Mouse (Mus musculus): ENCODE measurements around the gene Rbms1.

Rbms1 gene

GRCm38 (mm10) chr2:60879141-60879818, 83.7 kb downstream of the Rbms1 start:
- DNase-seq (ENCODE audit: low spot score in 2 of 2), result no peak

- DNase-seq (ENCODE audit: low spot score in 2 of 2), result no peak
These were observed 85.2 kb downstream of the Rbms1 start for GRCm38 (mm10) chr2:60877543-60878386.

- DNase-seq (ENCODE audit: low spot score in 2 of 2), result no peak
These were observed 86.1 kb downstream of the Rbms1 start for GRCm38 (mm10) chr2:60876891-60877290.

GRCm38 (mm10) chr2:60872095-60872811, 90.7 kb downstream of the Rbms1 start:
- no peak for DNase-seq (ENCODE audit: low spot score in 2 of 2)

GRCm38 (mm10) chr2:60871001-60871400, 92.0 kb downstream of the Rbms1 start:
- no peak for DNase-seq (ENCODE audit: low spot score in 2 of 2)

DNA sequence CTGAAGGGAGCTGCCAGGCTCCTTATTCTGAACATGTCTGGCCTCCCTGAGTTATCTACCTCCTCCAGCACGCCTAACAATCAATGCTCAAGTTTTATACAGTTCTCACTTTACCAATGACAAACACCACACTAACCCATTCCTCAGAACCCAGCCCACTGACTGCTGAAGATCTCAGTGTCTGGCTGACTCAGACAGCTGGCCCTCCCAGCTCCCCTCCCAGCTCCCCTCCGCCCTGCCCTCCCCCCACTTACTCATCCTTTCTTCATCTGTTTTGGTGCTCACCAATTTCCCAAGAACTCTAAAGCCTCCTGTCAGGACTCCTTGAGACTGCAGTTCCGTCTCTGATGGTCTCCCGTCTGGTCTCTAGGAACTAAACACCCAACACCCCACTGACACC, 92.5 kb downstream of the Rbms1 start:
- DNase-seq (ENCODE audit: low spot score in 2 of 2), result no peak

- no peak for DNase-seq (ENCODE audit: low spot score in 2 of 2)
These were observed 93.8 kb downstream of the Rbms1 start for GRCm38 (mm10) chr2:60869001-60869743.

GRCm38 (mm10) chr2:60868060-60868662, 94.8 kb downstream of the Rbms1 start:
- DNase-seq (ENCODE audit: low spot score in 2 of 2), result no peak

- DNase-seq (ENCODE audit: low spot score in 2 of 2), result no peak
These were observed 95.7 kb downstream of the Rbms1 start for GRCm38 (mm10) chr2:60867304-60867703.

DNA sequence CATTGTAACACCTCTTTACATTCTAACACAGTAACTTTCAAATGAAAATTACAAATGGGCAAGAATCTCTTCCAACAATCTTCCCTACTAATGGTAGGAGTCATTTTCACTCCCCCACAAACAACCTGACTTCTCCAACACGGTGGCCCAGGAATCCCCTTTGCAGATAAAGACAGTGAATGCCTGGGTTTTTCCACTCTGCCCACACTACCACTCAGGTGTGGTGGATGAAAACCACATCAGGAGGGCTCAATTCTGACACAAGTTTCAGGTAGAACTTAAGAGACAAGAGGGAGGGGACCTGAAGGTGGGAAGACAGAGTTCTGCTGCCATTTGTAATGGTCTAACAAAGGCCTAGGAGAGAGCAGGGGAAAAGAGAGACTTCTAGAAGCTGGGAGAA, 97.1 kb downstream of the Rbms1 start:
- DNase-seq (ENCODE audit: low spot score in 2 of 2), result no peak

GRCm38 (mm10) chr2:60864977-60865376, 98.0 kb downstream of the Rbms1 start:
- no peak for DNase-seq (ENCODE audit: low spot score in 2 of 2)

DNA sequence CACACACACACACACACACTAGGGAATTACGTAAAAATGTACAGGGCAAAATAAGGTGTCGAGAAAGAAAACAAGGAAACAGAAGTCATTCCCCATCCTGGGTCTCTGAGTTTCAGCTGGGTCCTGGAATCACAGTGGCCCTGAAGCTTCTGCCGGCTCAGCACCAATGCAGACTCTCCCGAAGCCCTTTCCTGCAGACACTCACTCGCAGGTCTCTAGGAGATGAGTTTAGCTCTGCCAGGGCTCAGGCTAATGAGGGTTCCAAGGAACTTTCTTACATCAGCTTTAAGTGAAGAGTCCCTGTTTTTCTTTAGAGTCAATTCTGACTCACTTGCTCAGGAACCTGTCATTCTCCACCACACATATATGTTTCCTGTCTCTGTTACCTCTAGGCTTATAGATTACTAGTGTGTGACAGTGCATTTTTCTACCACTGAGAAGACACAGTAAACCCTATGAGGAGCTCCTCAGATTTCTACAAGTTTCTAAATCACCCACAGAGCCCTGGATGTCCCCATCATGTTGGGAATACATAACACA, 98.7 kb downstream of the Rbms1 start:
- no peak for DNase-seq (ENCODE audit: low spot score in 2 of 2)

DNA sequence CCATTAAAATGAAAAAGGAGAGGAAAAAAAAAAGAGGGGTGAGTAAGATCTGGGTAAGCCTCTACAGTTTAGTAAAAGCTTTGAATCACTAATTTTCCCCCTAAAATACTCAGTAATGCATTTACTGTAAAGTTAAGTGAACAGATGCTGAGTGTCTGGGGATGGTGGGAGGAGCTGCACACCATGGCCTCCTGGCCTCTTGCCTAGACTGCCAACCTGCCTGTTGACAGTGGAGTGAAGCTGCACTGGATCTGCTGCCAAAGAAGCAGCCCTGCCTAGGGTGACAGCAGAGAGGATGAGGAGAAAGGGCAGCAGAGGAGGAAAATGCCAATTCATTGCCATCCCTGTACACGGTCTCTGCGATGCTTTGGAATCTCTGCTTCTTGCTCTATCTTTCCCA, 99.2 kb downstream of the Rbms1 start:
- peak; percentile 19 to 23 for DNase-seq (ENCODE audit: low spot score in 2 of 2)

DNA sequence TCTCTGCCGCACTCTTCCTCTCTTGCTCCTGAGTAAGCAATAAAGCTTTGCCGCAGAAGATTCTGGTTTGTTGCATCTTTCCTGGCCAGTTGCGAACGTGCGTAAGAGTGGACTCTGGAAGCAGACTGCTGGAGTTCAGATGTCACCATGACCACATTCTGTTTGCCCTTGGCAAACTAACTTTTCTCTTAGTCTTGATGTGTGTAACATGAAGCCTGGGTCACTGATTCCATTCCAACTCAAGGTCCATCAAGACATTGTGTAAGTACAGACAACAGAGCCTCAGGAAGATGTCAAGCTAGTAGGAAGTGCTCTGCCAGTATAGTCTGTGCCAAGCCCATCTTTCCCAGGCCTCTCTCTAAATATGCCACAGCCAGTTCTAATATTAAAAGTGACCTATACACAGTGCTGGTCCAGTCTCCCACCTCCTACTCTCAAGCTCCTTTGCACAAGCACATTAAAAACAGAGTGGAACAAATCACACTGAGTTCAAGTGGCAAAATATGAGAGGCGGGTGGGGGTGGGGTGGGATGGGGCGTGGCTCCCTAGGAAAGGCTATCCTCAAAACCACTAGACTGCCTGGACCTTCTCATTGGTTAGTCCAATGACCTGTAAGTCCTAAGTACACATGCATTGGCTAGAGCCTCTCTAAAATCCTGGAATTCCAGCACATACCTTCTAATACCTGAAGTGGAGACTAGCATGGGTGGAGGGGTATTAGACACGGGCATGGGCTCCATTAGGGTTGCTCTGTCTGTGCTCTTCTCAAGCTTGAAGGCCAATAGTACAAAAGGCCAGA, 99.9 kb downstream of the Rbms1 start:
- DNase-seq (ENCODE audit: low spot score in 2 of 2), result no peak

GRCm38 (mm10) chr2:60858116-60858515, 104.9 kb downstream of the Rbms1 start:
- DNase-seq (ENCODE audit: low spot score in 2 of 2), result no peak

- DNase-seq (ENCODE audit: low spot score in 2 of 2), result no peak
These were observed 106.9 kb downstream of the Rbms1 start for GRCm38 (mm10) chr2:60856097-60856496.

- peak in 1 of 2 experiments; percentile 38 for DNase-seq (ENCODE audit: low spot score in 2 of 2)
These were observed 108.0 kb downstream of the Rbms1 start for GRCm38 (mm10) chr2:60855006-60855405.

GRCm38 (mm10) chr2:60851898-60852297, 111.1 kb downstream of the Rbms1 start:
- no peak for DNase-seq (ENCODE audit: low spot score in 2 of 2)

GRCm38 (mm10) chr2:60851057-60851718, 111.8 kb downstream of the Rbms1 start:
- DNase-seq (ENCODE audit: low spot score in 2 of 2), result no peak

DNA sequence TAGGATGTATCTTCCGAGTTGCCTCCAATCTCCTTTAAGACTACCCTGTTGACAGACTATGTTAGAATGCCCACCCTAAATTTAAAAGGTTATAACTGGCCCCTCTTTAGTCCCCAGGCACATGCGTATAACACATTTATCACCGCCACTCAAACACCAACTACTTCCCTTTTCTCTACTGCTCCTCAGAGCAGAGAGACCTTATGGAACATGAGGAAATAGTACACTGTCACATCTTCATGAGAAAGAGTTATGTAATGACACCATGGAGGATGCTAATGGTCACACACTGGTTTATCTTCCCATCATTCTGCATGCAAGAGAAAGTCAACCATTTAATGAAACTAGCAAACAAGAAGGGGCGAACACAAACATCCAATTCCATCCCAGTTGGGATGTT, 114.5 kb downstream of the Rbms1 start:
- no peak for DNase-seq (ENCODE audit: low spot score in 2 of 2)

Data from right cerebral cortex, postnatal 36 days (tissue).